Mouse (Mus musculus): ENCODE data around the gene Pnmt.

Gene Pnmt

GRCm38 (mm10) chr11:98413731-98414130 lies 27.5 kb downstream of the Pnmt start:
- no peak for DNase-seq (ENCODE audit: low read depth, low spot score)

GRCm38 (mm10) chr11:98414162-98414561 lies 27.9 kb downstream of the Pnmt start:
- no peak for DNase-seq (ENCODE audit: low read depth, low spot score)

GRCm38 (mm10) chr11:98417074-98417473 lies 30.8 kb downstream of the Pnmt start:
- no peak for DNase-seq (ENCODE audit: low read depth, low spot score)

GRCm38 (mm10) chr11:98418273-98418672 lies 32.0 kb downstream of the Pnmt start:
- DNase-seq (ENCODE audit: low read depth, low spot score), result no peak

- DNase-seq (ENCODE audit: low read depth, low spot score), result no peak
Measured at GRCm38 (mm10) chr11:98418939-98419547, 32.8 kb downstream of the Pnmt start.

- no peak for DNase-seq (ENCODE audit: low read depth, low spot score)
Measured at GRCm38 (mm10) chr11:98426592-98426991, 40.3 kb downstream of the Pnmt start.

GRCm38 (mm10) chr11:98428436-98428835 lies 42.2 kb downstream of the Pnmt start:
- DNase-seq (ENCODE audit: low read depth, low spot score), result no peak

GRCm38 (mm10) chr11:98431743-98432502 lies 45.7 kb downstream of the Pnmt start:
- DNase-seq (ENCODE audit: low read depth, low spot score), result no peak

GRCm38 (mm10) chr11:98435723-98436122 lies 49.5 kb downstream of the Pnmt start:
- DNase-seq (ENCODE audit: low read depth, low spot score), result no peak

GRCm38 (mm10) chr11:98437441-98437840 lies 51.2 kb downstream of the Pnmt start:
- DNase-seq (ENCODE audit: low read depth, low spot score), result no peak

Measured in retina, postnatal 7 days (tissue).